Mouse (Mus musculus) ovary, adult 18-20 months (tissue): ENCODE results near the gene Olfr47.
"Not testable (repeated sequence)": the region's sequence is repeated elsewhere in the genome, so short reads cannot be mapped to it uniquely, and the experiment has no call there.

Experiments
- DNase-seq: peaks from one replicate; pipeline ENCODE4 v3.0.0; 2022; ENCODE audit warnings: low spot score, mixed read lengths

The Olfr47 gene

GRCm38 (mm10) chr6:43231255-43231654, at the start of gene Olfr47:
Gene Olfr47 (plus strand): TSS chr6:43231529.
- DNase-seq, result not testable (repeated sequence)

- no peak for DNase-seq
These were observed 40.3 kb upstream of the Olfr47 start for GRCm38 (mm10) chr6:43190986-43191385.

DNA sequence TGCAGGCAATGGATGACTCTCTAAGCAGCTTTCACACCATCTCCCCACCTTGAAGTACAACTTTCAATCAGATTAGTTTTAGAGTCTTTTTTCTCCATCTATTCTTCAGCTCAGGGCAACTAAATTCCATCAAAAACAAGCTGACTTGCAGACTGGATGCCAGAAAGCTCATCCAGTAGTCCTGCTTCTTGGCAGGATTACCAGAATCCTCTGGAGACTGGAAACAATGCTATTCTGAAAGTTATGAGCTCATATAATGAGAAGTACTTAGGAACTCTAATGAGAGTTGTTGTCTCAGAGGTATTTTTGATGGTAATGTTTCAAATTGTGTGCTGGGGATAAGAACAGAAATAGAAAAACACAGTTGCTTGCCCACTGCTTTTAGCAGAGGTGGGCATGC, 34.5 kb upstream of the Olfr47 start, which contains the start of gene Olfr435:
Olfr435 (plus strand) TSS at position 366 of the 400 bp plus-strand sequence.
- no peak for DNase-seq

DNA sequence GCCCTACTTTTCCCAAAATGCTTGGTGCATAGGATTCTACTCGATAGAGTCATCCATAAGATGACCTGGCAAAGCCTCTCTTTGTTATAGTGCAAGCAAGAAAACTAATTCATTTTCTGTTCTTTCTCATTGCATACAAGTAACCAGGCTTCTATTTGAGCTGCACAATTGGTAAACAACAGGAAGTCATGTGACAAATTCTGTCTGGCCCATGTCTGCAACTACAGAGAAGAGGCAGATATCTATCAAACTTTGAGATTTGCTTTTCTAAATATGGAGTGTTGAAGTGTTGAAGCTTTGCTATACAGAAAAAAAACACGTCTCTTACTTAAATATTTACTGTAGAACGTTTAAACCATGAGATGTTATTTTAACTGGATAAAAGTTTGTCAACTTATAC, 33.2 kb upstream of the Olfr47 start:
- DNase-seq, result no peak

- DNase-seq, result no peak
These were observed 28.5 kb upstream of the Olfr47 start for GRCm38 (mm10) chr6:43202786-43203185.

GRCm38 (mm10) chr6:43205355-43205754, 26.0 kb upstream of the Olfr47 start:
- no peak for DNase-seq

GRCm38 (mm10) chr6:43212873-43213272, 18.5 kb upstream of the Olfr47 start, which contains the start of gene Olfr434:
Gene Olfr434 (plus strand): TSS chr6:43213021.
- DNase-seq, result not testable (repeated sequence)

DNA sequence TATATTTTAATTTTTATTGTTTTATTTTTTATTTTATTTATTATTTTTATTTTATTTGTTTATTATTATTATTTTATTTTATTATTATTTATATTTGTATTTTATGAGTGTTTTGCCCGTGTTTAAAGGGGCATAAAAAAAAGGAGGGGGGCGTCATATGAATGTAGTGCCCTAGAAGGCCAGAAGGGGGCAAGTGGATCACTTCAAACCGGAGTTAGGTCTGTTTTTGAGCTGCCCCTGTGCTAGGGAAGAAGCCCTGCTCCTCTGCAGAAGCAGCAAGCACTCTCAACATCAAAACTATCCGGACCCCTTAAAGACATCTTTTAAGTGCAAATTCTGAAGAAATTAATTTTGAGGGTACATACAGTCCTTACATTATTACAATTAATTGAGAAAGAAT, 10.7 kb downstream of the Olfr47 start:
- DNase-seq, result no peak

DNA sequence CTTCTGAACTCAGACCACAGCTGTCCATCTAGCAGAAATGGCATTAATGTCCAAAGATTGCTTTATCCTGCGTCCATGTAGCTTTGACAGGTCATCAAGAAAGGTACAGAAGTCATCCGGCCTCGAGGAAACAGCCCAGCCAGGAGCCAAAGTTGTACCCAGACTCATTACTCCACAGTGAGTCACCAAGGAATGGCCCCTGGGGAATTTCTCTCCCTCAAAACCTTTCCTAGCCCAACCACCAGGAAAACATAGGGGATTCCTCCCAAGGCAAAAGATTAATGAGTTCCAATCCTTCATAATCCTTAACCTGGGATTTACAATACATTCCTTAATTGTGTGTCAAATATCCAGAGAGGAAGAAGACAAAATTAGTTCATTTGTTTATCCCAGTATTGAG, 16.1 kb downstream of the Olfr47 start:
- DNase-seq, result no peak

DNA sequence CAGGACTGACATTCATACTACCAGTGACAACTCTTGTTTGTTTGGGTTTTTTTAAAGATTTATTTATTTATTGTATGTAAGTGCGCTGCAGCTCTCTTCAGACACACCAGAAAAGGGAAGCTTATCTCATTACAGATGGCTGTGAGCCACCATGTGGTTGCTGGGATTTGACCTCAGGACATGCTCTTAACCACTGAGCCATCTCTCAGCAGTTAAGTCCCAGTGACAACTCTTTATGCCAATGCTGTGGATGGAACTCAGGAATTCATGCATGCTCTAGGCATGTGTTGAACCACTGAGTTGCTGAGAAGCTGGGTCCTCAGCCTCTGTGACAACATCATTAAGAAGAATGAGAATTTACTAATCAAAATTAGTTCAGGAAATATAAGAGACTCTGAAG, 21.7 kb downstream of the Olfr47 start:
- no peak for DNase-seq

DNA sequence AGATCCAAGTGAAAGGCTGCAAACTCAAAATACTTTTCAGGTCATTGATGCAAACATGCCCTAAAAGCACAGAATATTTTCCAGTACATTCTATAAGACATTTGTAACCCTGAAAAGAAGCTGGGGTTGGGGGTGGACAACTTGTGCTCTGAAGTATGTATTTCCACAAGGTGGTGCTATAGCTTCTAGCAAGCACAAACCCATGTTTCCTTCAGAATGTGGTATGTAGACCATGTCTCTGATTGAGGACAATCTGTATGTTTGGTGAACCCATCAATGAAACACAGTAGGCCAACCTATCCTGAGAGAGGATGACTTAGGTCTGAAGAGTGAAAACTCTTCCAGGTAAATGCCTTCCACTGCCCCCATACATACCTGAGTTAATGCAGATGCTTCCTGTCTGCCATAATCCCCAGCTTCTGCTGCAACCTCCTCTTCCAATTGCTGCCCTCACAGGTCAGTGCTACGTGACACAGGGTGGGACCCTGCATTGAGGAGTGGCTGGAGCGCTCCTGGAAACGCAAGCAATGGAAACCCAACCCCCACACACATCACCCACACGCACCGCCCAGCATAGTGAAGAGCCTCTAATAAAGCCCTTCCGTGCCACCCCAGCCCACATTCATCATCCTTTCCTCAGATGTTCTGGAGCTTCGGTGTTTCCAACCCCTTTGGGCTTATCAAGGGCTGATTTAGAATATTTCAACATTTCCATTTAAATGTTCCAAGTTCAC, 23.0 kb downstream of the Olfr47 start:
- no peak for DNase-seq

DNA sequence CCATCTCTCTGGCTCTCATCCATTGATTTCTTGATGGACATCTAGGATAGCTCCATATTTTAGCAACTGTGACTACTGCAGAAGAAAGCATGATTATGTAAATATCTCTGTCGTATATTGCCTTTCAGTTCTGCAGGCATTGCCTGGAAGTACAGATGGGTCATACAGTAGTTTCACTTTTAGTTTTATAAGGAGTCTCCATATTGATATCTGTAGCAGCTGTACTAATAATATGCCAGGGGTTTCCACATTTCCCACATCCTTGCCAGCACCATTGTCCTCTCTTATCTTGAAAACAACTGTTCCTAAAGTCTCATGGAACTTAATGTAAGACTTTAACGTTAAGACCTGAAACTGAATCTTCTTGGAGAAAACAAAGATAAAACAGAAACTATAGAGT, 29.4 kb downstream of the Olfr47 start:
- no peak for DNase-seq

DNA sequence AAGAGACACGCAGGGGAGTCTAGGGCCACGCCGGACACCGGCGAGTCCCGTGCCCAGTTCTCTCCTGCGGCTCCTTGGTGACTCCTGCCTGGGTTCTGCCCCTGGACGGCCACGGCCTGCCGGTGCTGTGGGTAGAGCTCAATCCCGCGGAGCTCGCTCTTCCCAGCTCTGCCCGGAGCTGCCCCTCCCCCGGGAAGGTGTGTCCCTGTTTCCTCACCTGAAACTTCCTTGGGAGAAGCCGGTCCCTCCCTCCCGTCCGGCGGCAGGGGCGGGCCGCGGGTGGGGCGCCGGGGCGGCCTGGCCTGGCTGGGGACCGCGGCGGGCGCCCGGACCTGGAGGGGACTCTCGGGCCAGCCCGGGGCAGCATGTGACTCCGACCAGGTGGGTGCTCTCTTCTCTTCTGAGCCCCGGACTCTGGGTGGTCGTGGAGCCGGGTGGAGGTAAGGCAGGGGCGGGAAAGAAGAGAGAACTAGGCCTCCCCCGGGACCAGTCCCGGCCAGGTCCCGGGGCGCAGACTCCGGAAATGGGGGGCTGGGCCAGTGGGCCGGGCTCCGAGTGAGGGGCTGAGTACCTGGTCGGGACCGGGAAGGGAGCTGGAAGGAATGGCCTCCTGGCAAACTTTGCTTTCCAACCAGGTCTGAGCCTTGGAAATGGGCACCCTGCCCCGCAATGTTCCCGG, 34.2 kb downstream of the Olfr47 start, which contains the start of gene Arhgef5:
Arhgef5 (plus strand) TSS at position 220 of the 679 bp plus-strand sequence.
- peak; percentile 63 for DNase-seq

- DNase-seq, result no peak
These were observed 35.0 kb downstream of the Olfr47 start for GRCm38 (mm10) chr6:43266356-43266755.

- no peak for DNase-seq
These were observed 41.3 kb downstream of the Olfr47 start for GRCm38 (mm10) chr6:43272597-43272996.

DNA sequence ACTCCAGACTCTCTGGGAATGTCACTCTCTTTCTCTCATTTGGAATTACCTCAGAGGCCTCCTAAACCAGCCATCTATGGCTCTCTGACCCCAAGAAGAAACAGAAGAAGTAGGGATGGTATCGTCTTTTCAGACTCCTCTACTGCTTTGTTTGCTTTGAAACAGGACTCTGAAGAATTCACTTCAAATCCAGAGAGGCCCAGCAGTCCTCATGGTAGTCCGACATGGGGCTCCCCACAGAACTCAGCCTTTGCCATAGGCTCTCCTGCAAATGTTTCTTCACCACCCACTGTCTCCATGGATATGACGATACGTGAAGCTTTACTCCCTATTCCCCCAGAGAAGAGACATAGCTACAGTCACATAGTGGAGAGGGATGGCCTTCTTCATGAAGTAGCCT, 42.8 kb downstream of the Olfr47 start:
- no peak for DNase-seq

- DNase-seq, result no peak
These were observed 46.9 kb downstream of the Olfr47 start for GRCm38 (mm10) chr6:43278247-43278646.

- no peak for DNase-seq
These were observed 49.2 kb downstream of the Olfr47 start for GRCm38 (mm10) chr6:43280481-43280880.
